Mouse (Mus musculus): ENCODE data around the gene Cyfip2.

GRCm38 (mm10) chr11:46185486-46185885 is 127.2 kb downstream of the Cyfip2 start:
- TF ChIP-seq POLR2A (IDR thresholded peaks at IDR 0.05; ENCODE audit: insufficient read depth, low read length) (no peak), CTCF (IDR thresholded peaks at IDR 0.05; ENCODE audit: low read depth, low read length) (no peak), EP300 (IDR thresholded peaks at IDR 0.05; ENCODE audit: insufficient read depth, low read depth, low read length) (no peak)
